Mouse (Mus musculus): ENCODE measurements around the gene AI467606. TPM values are rescaled to one million over a fixed set of nuclear protein-coding genes. Genes with fewer than 3 reads are reported as not detected.

AI467606 gene
- polyA plus RNA-seq, 1 experiment from 2014 or later = 1.5 TPM

DNA sequence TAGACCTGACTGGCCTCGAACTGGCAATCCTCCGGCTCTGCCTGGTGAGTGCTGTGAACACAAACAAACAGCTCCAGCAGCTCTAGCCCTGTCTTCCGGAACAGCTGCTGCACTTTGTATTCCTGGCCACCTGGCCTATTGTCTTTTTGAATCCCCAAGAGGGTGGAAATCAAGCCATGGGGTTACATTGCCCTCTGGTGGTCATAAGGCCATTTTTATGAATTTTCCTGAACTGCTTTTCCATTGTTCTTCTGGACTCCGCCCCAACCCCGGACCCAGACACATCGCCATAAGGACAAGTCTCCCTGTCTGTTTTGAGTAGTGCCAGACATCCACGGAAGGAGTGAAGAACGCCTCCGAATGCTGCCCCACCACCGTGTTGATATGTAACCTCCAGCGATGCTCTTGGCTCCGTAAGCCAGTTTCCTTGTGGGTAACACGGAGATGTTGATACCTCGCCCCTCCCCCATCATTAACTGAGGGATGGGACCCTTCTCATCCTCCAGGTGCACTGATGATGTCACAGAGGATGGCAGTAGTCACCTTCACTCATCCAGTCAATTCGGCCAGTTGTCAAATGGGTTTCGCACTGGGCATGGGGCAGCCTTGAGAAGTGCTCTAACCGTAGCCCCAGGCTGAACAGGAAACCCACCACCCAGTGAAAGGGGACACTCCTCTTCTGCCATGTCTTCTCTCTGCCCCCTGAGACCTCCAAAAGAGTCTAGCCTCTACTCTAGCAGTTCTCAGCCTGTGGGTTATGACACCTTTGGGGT lies 13.6 kb downstream of the AI467606 start:
- H3K9me3 ChIP-seq (ENCODE audit: control insufficient read depth, low read length) = no peaks in the 10 kb centered on the region
- ATAC-seq = peak; percentile 78
- peak overlapping the region; percentile 36; the same call in 1 of the 2 replicates for H3K9ac ChIP-seq (replicated peaks; ENCODE audit: low read depth, low read length)
- no peaks in the 10 kb centered on the region for H3K36me3 ChIP-seq (ENCODE audit: control insufficient read depth, insufficient read depth)
- H3K27ac ChIP-seq (ENCODE audit: low read length) = peak overlapping the region; percentile 58
- peaks cover 8% of the 10 kb centered on the region for H3K4me1 ChIP-seq (replicated peaks; ENCODE audit: control insufficient read depth, insufficient read depth, low read length)
- 17% methylated on average over 17 of the region's 17 CpGs for WGBS
- peak overlapping the region; percentile 27 for H3K4me3 ChIP-seq (replicated peaks; ENCODE audit: low read length)
- H3K27me3 ChIP-seq (replicated peaks; ENCODE audit: control insufficient read depth, insufficient read depth, low read length) = no peaks in the 10 kb centered on the region
- peak overlapping the region; percentile 51 for H3K4me2 ChIP-seq (ENCODE audit: low read length)

DNA sequence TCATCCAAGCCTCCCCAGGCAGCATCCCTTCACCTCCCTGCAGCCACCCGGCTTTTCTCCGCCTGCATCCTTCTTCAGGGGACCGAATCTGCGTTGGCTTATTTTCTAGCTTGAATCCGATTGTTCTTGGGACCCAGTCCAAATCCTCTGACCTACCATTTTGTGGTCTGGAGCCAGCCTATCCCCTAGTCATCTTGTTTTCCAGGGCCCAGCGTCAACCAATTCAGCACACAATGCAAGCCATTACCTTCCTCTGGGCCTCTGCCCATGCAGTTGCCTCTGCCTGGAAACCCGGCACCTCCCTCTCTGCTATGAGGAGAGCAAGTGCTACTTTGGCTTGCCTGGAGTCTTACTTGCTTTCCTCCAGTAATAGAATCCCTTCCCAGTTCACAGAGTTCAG lies 14.4 kb downstream of the AI467606 start:
- H3K27me3 ChIP-seq (replicated peaks; ENCODE audit: control insufficient read depth, insufficient read depth, low read length) = no peaks in the 10 kb centered on the region
- no peaks in the 10 kb centered on the region for H3K36me3 ChIP-seq (ENCODE audit: control insufficient read depth, insufficient read depth)
- no peak overlapping the region for H3K4me2 ChIP-seq (ENCODE audit: low read length)
- peaks cover 8% of the 10 kb centered on the region for H3K4me1 ChIP-seq (replicated peaks; ENCODE audit: control insufficient read depth, insufficient read depth, low read length)
- no peak overlapping the region for H3K9ac ChIP-seq (replicated peaks; ENCODE audit: low read depth, low read length)
- ATAC-seq = no peak
- 54% methylated on average over 7 of the region's 7 CpGs for WGBS
- no peaks in the 10 kb centered on the region for H3K9me3 ChIP-seq (ENCODE audit: control insufficient read depth, low read length)
- peak overlapping the region; percentile 7; the same call in 1 of the 2 replicates for H3K27ac ChIP-seq (ENCODE audit: low read length)
- H3K4me3 ChIP-seq (replicated peaks; ENCODE audit: low read length) = no peak overlapping the region

DNA sequence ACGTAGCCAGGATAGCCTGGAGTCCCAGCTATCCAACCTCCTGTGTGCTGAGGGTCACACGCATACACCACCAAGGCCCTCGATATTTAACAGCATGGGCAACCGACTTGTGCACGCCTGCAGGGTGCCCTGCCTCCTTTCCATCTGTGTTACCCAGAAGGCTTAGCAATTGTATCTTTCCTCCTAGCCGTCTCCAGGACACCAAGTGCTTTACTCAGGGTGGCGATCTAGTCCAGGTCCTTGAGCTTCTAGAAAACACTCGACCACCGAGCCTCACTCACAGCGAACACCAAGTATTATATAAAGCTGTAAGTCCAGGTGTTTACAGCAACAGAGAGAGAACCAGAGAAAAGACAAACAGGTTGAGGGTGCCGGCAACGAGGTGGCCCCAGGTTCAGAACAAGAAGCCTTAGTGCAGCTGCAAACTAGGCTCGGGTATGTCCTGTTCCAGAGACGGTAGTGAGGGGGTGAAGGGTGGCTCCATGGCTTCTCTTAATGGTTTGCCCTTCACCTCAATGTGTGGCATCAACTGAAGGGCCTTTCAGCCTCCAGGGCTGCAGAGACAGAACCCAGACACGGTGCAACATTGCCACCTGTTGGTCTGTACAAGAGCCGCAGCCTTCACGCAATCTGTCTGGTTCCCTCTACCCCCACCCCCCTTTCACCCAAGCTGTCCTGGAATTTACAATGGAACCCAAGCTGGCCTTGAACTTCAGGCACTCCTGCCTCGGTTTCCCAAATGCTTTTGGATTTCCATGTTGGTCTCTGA lies 19.3 kb downstream of the AI467606 start:
- Histone ChIP-seq H3K4me3 (replicated peaks; ENCODE audit: low read length) (no peak overlapping the region), H3K9ac (replicated peaks; ENCODE audit: low read depth, low read length) (no peak overlapping the region), H3K27me3 (replicated peaks; ENCODE audit: control insufficient read depth, insufficient read depth, low read length) (no peaks in the 10 kb centered on the region), H3K4me1 (replicated peaks; ENCODE audit: control insufficient read depth, insufficient read depth, low read length) (no peaks in the 10 kb centered on the region), H3K36me3 (ENCODE audit: control insufficient read depth, insufficient read depth) (no peaks in the 10 kb centered on the region), H3K9me3 (ENCODE audit: control insufficient read depth, low read length) (no peaks in the 10 kb centered on the region), H3K4me2 (ENCODE audit: low read length) (no peak overlapping the region), H3K27ac (ENCODE audit: low read length) (no peak overlapping the region)
- peak; percentile 77 for ATAC-seq
- 54% methylated on average over 18 of the region's 18 CpGs for WGBS

DNA sequence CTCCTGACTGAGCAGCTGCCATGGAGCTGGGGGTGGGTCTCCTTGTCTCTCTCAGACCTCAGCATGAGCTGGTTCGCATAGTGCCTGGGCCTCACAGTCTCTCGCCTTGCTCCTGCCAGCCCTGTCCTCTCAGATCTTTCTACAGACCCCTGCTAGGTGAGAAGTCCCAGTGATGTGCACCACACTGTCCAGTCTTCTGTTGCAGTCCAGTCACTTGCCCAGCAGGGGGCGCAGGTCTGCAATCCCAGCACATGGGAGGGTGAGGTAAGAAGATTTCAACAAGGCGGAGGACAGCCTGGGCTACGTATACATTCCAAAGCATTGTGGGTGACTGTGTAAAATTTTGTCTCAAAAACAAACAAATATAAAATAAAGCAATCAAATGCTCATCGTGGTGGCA lies 20.3 kb downstream of the AI467606 start:
- WGBS = 49% methylated on average over 5 of the region's 6 CpGs
- H3K4me3 ChIP-seq (replicated peaks; ENCODE audit: low read length) = no peak overlapping the region
- no peaks in the 10 kb centered on the region for H3K36me3 ChIP-seq (ENCODE audit: control insufficient read depth, insufficient read depth)
- H3K27ac ChIP-seq (ENCODE audit: low read length) = no peak overlapping the region
- no peaks in the 10 kb centered on the region for H3K9me3 ChIP-seq (ENCODE audit: control insufficient read depth, low read length)
- no peaks in the 10 kb centered on the region for H3K4me1 ChIP-seq (replicated peaks; ENCODE audit: control insufficient read depth, insufficient read depth, low read length)
- ATAC-seq = no peak
- H3K4me2 ChIP-seq (ENCODE audit: low read length) = no peak overlapping the region
- H3K9ac ChIP-seq (replicated peaks; ENCODE audit: low read depth, low read length) = no peak overlapping the region
- no peaks in the 10 kb centered on the region for H3K27me3 ChIP-seq (replicated peaks; ENCODE audit: control insufficient read depth, insufficient read depth, low read length)

DNA sequence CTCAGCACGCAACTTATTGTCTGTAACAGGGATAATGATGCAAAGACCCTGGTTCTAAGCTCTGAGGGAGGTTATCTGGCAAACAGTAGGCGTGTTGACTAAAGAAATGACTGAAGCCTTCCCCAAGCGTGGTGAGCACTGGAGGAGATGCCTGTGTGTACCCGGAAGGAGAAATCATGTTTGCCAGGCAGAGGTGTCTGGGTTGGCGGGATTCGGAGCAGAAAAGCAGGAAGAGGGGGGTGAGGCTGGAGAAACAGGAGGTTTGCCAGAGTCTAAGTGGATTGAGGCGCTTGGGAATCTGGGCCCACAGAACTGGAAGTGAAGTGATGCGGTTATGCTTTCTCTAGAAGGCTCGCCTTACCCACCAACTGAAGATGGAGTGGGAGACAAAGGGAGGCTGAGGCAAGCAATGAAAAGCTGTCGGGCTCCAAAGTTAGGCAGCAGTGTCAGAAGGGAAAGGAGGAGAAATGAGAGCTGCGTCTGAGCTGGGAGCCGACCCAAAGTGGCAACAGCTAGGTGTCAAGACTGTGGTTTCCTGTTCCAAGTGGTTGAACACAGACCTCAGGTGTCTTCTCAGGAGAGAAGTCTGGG lies 21.2 kb downstream of the AI467606 start:
- Histone ChIP-seq H3K9me3 (ENCODE audit: control insufficient read depth, low read length) (no peaks in the 10 kb centered on the region), H3K4me3 (replicated peaks; ENCODE audit: low read length) (no peak overlapping the region), H3K4me2 (ENCODE audit: low read length) (no peak overlapping the region), H3K27ac (ENCODE audit: low read length) (no peak overlapping the region), H3K27me3 (replicated peaks; ENCODE audit: control insufficient read depth, insufficient read depth, low read length) (no peaks in the 10 kb centered on the region), H3K9ac (replicated peaks; ENCODE audit: low read depth, low read length) (no peak overlapping the region), H3K4me1 (replicated peaks; ENCODE audit: control insufficient read depth, insufficient read depth, low read length) (no peaks in the 10 kb centered on the region), H3K36me3 (ENCODE audit: control insufficient read depth, insufficient read depth) (no peaks in the 10 kb centered on the region)
- no peak for ATAC-seq
- 79% methylated on average over 12 of the region's 12 CpGs for WGBS

DNA sequence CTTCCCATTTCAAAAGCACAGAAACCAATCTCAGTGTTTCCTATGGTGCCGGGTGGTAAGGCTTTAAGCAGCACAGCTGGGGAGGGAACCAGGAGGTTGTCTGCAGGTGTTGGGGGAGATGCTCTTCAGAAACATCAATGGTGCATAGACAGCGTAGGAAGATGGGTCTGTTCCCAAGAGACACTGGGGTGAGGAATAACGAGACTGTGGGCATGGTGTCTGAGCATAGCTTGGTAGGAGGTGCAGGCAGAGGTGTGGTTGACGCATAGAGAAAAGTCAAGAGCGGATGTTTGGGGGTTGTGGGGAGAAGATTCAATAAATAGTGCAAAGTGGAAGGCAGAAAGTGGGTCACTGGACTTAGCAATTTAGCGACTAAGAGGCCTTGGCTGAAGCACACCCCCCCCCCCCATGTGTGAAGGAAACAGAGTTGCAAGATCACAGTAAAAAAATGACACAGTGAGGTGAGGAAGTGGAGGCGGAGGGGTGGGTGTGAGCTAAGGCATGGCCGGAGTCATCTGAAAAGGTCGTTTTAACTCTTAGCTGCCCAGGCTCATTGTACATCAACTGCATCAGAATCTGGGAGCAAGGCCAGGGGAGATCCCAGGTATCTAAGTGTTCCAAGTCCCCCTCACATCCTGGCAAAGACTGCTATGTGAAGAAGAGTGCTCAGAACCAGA lies 21.9 kb downstream of the AI467606 start:
- H3K4me1 ChIP-seq (replicated peaks; ENCODE audit: control insufficient read depth, insufficient read depth, low read length) = no peaks in the 10 kb centered on the region
- 46% methylated on average over 9 of the region's 9 CpGs for WGBS
- H3K9ac ChIP-seq (replicated peaks; ENCODE audit: low read depth, low read length) = no peak overlapping the region
- H3K4me3 ChIP-seq (replicated peaks; ENCODE audit: low read length) = no peak overlapping the region
- H3K36me3 ChIP-seq (ENCODE audit: control insufficient read depth, insufficient read depth) = no peaks in the 10 kb centered on the region
- ATAC-seq = no peak
- H3K4me2 ChIP-seq (ENCODE audit: low read length) = no peak overlapping the region
- no peaks in the 10 kb centered on the region for H3K9me3 ChIP-seq (ENCODE audit: control insufficient read depth, low read length)
- no peak overlapping the region for H3K27ac ChIP-seq (ENCODE audit: low read length)
- H3K27me3 ChIP-seq (replicated peaks; ENCODE audit: control insufficient read depth, insufficient read depth, low read length) = no peaks in the 10 kb centered on the region

DNA sequence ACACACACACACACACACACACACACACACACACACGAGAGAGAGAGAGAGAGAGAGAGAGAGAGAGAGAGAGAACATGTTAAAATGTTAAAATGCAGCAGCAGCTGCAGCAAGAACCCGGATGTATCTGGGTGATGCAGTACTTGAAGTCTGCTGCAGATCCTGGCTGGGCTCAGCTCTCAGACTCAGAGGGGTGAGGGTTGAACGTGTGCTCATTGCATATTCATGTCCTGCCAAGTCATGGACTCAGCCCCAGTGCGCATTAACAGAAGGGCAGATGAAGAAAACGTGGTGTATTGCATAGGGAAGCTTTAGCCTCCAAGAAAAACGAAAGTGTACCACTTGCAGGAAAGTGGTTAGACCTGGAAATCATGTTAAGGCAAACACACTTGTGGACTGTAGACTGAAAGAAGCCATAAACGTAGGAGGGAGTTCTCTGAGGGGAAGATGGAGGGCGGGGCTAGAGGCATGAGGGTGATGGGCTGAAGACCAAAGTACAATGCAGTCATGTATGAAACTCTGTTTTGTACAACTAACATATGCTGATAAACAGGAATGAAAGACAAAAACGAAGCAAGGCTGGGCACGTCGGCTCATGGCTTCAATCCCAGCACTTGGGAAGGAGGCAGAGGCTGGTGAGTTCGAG lies 22.6 kb downstream of the AI467606 start:
- Histone ChIP-seq H3K9ac (replicated peaks; ENCODE audit: low read depth, low read length) (no peak overlapping the region), H3K36me3 (ENCODE audit: control insufficient read depth, insufficient read depth) (no peaks in the 10 kb centered on the region)
- ATAC-seq = 0 out of 2 replicates have a peak, but pooled peaks have one; percentile 58

DNA sequence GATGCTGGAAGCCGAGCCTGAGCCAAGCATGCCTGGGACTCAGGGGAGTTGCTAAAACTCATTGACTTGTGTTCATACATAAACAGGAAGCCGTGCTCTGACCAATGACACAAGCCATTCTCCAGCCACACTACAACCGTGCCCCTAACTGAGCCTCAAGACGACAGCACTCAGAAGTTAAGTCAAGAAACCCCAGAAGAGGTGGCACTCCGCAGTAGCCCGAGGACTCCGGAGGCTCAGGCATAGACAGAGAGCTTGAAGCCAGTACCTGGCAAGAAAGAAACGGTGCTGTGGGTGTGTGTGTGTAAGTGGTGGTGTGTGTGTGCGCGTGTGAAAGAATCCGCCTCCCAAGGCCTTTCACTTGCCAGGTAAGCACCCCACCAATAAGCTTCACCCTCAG lies 23.8 kb downstream of the AI467606 start:
- Histone ChIP-seq H3K9me3 (ENCODE audit: control insufficient read depth, low read length) (no peaks in the 10 kb centered on the region), H3K27me3 (replicated peaks; ENCODE audit: control insufficient read depth, insufficient read depth, low read length) (peaks cover 2% of the 10 kb centered on the region; the same call in 1 of the 2 replicates), H3K4me3 (replicated peaks; ENCODE audit: low read length) (no peak overlapping the region), H3K36me3 (ENCODE audit: control insufficient read depth, insufficient read depth) (no peaks in the 10 kb centered on the region), H3K27ac (ENCODE audit: low read length) (no peak overlapping the region), H3K4me2 (ENCODE audit: low read length) (no peak overlapping the region), H3K9ac (replicated peaks; ENCODE audit: low read depth, low read length) (no peak overlapping the region), H3K4me1 (replicated peaks; ENCODE audit: control insufficient read depth, insufficient read depth, low read length) (no peaks in the 10 kb centered on the region)
- no peak for ATAC-seq
- 87% methylated on average over 11 of the region's 11 CpGs for WGBS

More for the DNA sequence above, 22.6 kb downstream of the AI467606 start:
- no peak overlapping the region for H3K27ac ChIP-seq (ENCODE audit: low read length)
- no peaks in the 10 kb centered on the region for H3K27me3 ChIP-seq (replicated peaks; ENCODE audit: control insufficient read depth, insufficient read depth, low read length)
- H3K4me1 ChIP-seq (replicated peaks; ENCODE audit: control insufficient read depth, insufficient read depth, low read length) = no peaks in the 10 kb centered on the region
- H3K4me3 ChIP-seq (replicated peaks; ENCODE audit: low read length) = no peak overlapping the region
- WGBS = 53% methylated on average over 12 of the region's 12 CpGs
- H3K4me2 ChIP-seq (ENCODE audit: low read length) = no peak overlapping the region
- no peaks in the 10 kb centered on the region for H3K9me3 ChIP-seq (ENCODE audit: control insufficient read depth, low read length)
